Mouse (Mus musculus): Measurements from ENCODE around the gene Cnnm3. TPM values are rescaled to one million over a fixed set of nuclear protein-coding genes. Genes with fewer than 3 reads are reported as not detected.

The Cnnm3 gene
- polyA plus RNA-seq, 1 experiment, result 1.0 TPM

- TF ChIP-seq GATA1 (IDR thresholded peaks at IDR 0.05; ENCODE audit: low read length) (no peak), TAL1 (IDR thresholded peaks at IDR 0.05; ENCODE audit: low read length) (no peak)
- Histone ChIP-seq H3K4me3 (replicated peaks) (no peak overlapping the region), H3K9me3 (ENCODE audit: control insufficient read depth, low read length) (no peaks in the 10 kb centered on the region), H3K36me3 (ENCODE audit: control insufficient read depth) (no peaks in the 10 kb centered on the region), H3K4me1 (ENCODE audit: control insufficient read depth) (peaks cover 45% of the 10 kb centered on the region), H3K27me3 (ENCODE audit: control insufficient read depth) (peaks cover 27% of the 10 kb centered on the region)
Observed at GRCm38 (mm10) chr1:36475480-36476110, 36.1 kb upstream of the Cnnm3 start.

GRCm38 (mm10) chr1:36476426-36476825 lies 35.2 kb upstream of the Cnnm3 start:
- Histone ChIP-seq H3K9me3 (ENCODE audit: control insufficient read depth, low read length) (no peaks in the 10 kb centered on the region), H3K4me1 (ENCODE audit: control insufficient read depth) (peaks cover 39% of the 10 kb centered on the region), H3K36me3 (ENCODE audit: control insufficient read depth) (no peaks in the 10 kb centered on the region), H3K4me3 (replicated peaks) (no peak overlapping the region), H3K27me3 (ENCODE audit: control insufficient read depth) (peaks cover 27% of the 10 kb centered on the region)
- TF ChIP-seq TAL1 (IDR thresholded peaks at IDR 0.05; ENCODE audit: low read length) (no peak), GATA1 (IDR thresholded peaks at IDR 0.05; ENCODE audit: low read length) (no peak)

- H3K4me1 ChIP-seq (ENCODE audit: control insufficient read depth), result peaks cover 24% of the 10 kb centered on the region
- no peak overlapping the region for H3K4me3 ChIP-seq (replicated peaks)
- TF ChIP-seq GATA1 (IDR thresholded peaks at IDR 0.05; ENCODE audit: low read length), result no peak
- no peaks in the 10 kb centered on the region for H3K9me3 ChIP-seq (ENCODE audit: control insufficient read depth, low read length)
- no peaks in the 10 kb centered on the region for H3K36me3 ChIP-seq (ENCODE audit: control insufficient read depth)
- H3K27me3 ChIP-seq (ENCODE audit: control insufficient read depth), result peaks cover 9% of the 10 kb centered on the region
Observed at GRCm38 (mm10) chr1:36478343-36478795, 33.3 kb upstream of the Cnnm3 start.

- Histone ChIP-seq H3K4me1 (ENCODE audit: control insufficient read depth) (peaks cover 11% of the 10 kb centered on the region), H3K27me3 (ENCODE audit: control insufficient read depth) (no peaks in the 10 kb centered on the region), H3K36me3 (ENCODE audit: control insufficient read depth) (no peaks in the 10 kb centered on the region), H3K4me3 (replicated peaks) (no peak overlapping the region), H3K9me3 (ENCODE audit: control insufficient read depth, low read length) (no peaks in the 10 kb centered on the region)
- TF ChIP-seq TAL1 (IDR thresholded peaks at IDR 0.05; ENCODE audit: low read length) (no peak), GATA1 (IDR thresholded peaks at IDR 0.05; ENCODE audit: low read length) (no peak)
Observed at GRCm38 (mm10) chr1:36479903-36480899, 31.5 kb upstream of the Cnnm3 start.

- Histone ChIP-seq H3K9me3 (ENCODE audit: control insufficient read depth, low read length) (no peaks in the 10 kb centered on the region), H3K4me1 (ENCODE audit: control insufficient read depth) (peaks cover 4% of the 10 kb centered on the region), H3K27me3 (ENCODE audit: control insufficient read depth) (no peaks in the 10 kb centered on the region), H3K4me3 (replicated peaks) (no peak overlapping the region), H3K36me3 (ENCODE audit: control insufficient read depth) (no peaks in the 10 kb centered on the region)
- TF ChIP-seq GATA1 (IDR thresholded peaks at IDR 0.05; ENCODE audit: low read length) (no peak), TAL1 (IDR thresholded peaks at IDR 0.05; ENCODE audit: low read length) (no peak)
Observed at GRCm38 (mm10) chr1:36483825-36484224, 27.8 kb upstream of the Cnnm3 start.

GRCm38 (mm10) chr1:36485080-36485479 lies 26.6 kb upstream of the Cnnm3 start:
- H3K4me1 ChIP-seq (ENCODE audit: control insufficient read depth), result peaks cover 4% of the 10 kb centered on the region
- H3K36me3 ChIP-seq (ENCODE audit: control insufficient read depth), result no peaks in the 10 kb centered on the region
- TF ChIP-seq TAL1 (IDR thresholded peaks at IDR 0.05; ENCODE audit: low read length), result no peak
- TF ChIP-seq GATA1 (IDR thresholded peaks at IDR 0.05; ENCODE audit: low read length), result no peak
- no peaks in the 10 kb centered on the region for H3K9me3 ChIP-seq (ENCODE audit: control insufficient read depth, low read length)
- H3K4me3 ChIP-seq (replicated peaks), result no peak overlapping the region
- no peaks in the 10 kb centered on the region for H3K27me3 ChIP-seq (ENCODE audit: control insufficient read depth)

GRCm38 (mm10) chr1:36487111-36487510 lies 24.6 kb upstream of the Cnnm3 start:
- no peaks in the 10 kb centered on the region for H3K36me3 ChIP-seq (ENCODE audit: control insufficient read depth)
- no peaks in the 10 kb centered on the region for H3K9me3 ChIP-seq (ENCODE audit: control insufficient read depth, low read length)
- H3K4me1 ChIP-seq (ENCODE audit: control insufficient read depth), result peaks cover 4% of the 10 kb centered on the region
- no peak for TF ChIP-seq TAL1 (IDR thresholded peaks at IDR 0.05; ENCODE audit: low read length)
- no peak for TF ChIP-seq GATA1 (IDR thresholded peaks at IDR 0.05; ENCODE audit: low read length)
- no peak overlapping the region for H3K4me3 ChIP-seq (replicated peaks)
- H3K27me3 ChIP-seq (ENCODE audit: control insufficient read depth), result no peaks in the 10 kb centered on the region

GRCm38 (mm10) chr1:36489661-36490060 lies 22.0 kb upstream of the Cnnm3 start:
- Histone ChIP-seq H3K9me3 (ENCODE audit: control insufficient read depth, low read length) (no peaks in the 10 kb centered on the region; the same call in 1 of the 2 replicates), H3K27me3 (ENCODE audit: control insufficient read depth) (no peaks in the 10 kb centered on the region), H3K4me3 (replicated peaks) (no peak overlapping the region), H3K4me1 (ENCODE audit: control insufficient read depth) (no peaks in the 10 kb centered on the region; the same call in 1 of the 2 replicates), H3K36me3 (ENCODE audit: control insufficient read depth) (no peaks in the 10 kb centered on the region)
- TF ChIP-seq TAL1 (IDR thresholded peaks at IDR 0.05; ENCODE audit: low read length), result no peak
- no peak for TF ChIP-seq GATA1 (IDR thresholded peaks at IDR 0.05; ENCODE audit: low read length)

Data from erythroblast, embryonic 14.5 days (primary cell).